Mouse (Mus musculus): Measurements from ENCODE around the gene Wasl. TPM values are rescaled to one million over a fixed set of nuclear protein-coding genes. Genes with fewer than 3 reads are reported as not detected.
A peak's percentile ranks its signal among the peaks of the same experiment; 100 is the strongest.

Gene Wasl
- polyA plus RNA-seq, 1 experiment from 2014 or later: 49.7 TPM

GRCm38 (mm10) chr6:24571126-24571525, 93.7 kb downstream of the Wasl start:
- Histone ChIP-seq H3K27me3 (ENCODE audit: control insufficient read depth, insufficient read depth, low read length) (no peaks in the 10 kb centered on the region), H3K9me3 (ENCODE audit: control insufficient read depth, low read length) (peaks cover 6% of the 10 kb centered on the region; the same call in 1 of the 2 replicates), H3K27ac (replicated peaks in 1 of 2; ENCODE audit: control insufficient read depth in 1 of 2, insufficient read depth in 1 of 2, low read depth in 2 of 2, low read length in 2 of 2) (peak overlapping the region in 1 of 2 experiments; percentile 25; a peak in 3 of 4 replicates), H3K4me3 (ENCODE audit: control insufficient read depth in 1 of 2, insufficient read depth in 1 of 2, low read depth in 1 of 2, low read length in 2 of 2) (no peak overlapping the region), H3K4me2 (ENCODE audit: low read length) (no peak overlapping the region), H3K9ac (ENCODE audit: low read length) (no peak overlapping the region), H3K4me1 (ENCODE audit: control insufficient read depth in 2 of 2, insufficient read depth in 2 of 2, low read length in 2 of 2) (peaks cover 2 to 6% of the 10 kb centered on the region in 2 experiments; a peak in 2 of 4 replicates), H3K36me3 (ENCODE audit: control insufficient read depth, insufficient read depth, low read length) (no peaks in the 10 kb centered on the region)
- ATAC-seq (ENCODE audit: insufficient number of reproducible peaks, insufficient read depth, low FRiP score, low read depth): 0 out of 2 replicates have a peak, but pooled peaks have one; percentile 50
- WGBS: 57% methylated on average over 6 of the region's 6 CpGs

- no peak overlapping the region for H3K27ac ChIP-seq (replicated peaks in 1 of 2; ENCODE audit: control insufficient read depth in 1 of 2, insufficient read depth in 1 of 2, low read depth in 2 of 2, low read length in 2 of 2)
Measured at GRCm38 (mm10) chr6:24570278-24570677, 94.5 kb downstream of the Wasl start.

GRCm38 (mm10) chr6:24569711-24570110, 95.1 kb downstream of the Wasl start:
- H3K36me3 ChIP-seq (ENCODE audit: control insufficient read depth, insufficient read depth, low read length): no peaks in the 10 kb centered on the region
- H3K27ac ChIP-seq (replicated peaks in 1 of 2; ENCODE audit: control insufficient read depth in 1 of 2, insufficient read depth in 1 of 2, low read depth in 2 of 2, low read length in 2 of 2): peak overlapping the region in 1 of 2 experiments; percentile 38; a peak in 1 of 4 replicates
- peaks cover 2 to 6% of the 10 kb centered on the region in 2 experiments; a peak in 2 of 4 replicates for H3K4me1 ChIP-seq (ENCODE audit: control insufficient read depth in 2 of 2, insufficient read depth in 2 of 2, low read length in 2 of 2)
- no peak for ATAC-seq (ENCODE audit: insufficient number of reproducible peaks, insufficient read depth, low FRiP score, low read depth)
- H3K27me3 ChIP-seq (ENCODE audit: control insufficient read depth, insufficient read depth, low read length): no peaks in the 10 kb centered on the region
- peaks cover 6% of the 10 kb centered on the region; the same call in 1 of the 2 replicates for H3K9me3 ChIP-seq (ENCODE audit: control insufficient read depth, low read length)
- H3K4me3 ChIP-seq (ENCODE audit: control insufficient read depth in 1 of 2, insufficient read depth in 1 of 2, low read depth in 1 of 2, low read length in 2 of 2): no peak overlapping the region
- WGBS: 65% methylated on average over 1 of the region's 1 CpGs
- no peak overlapping the region for H3K4me2 ChIP-seq (ENCODE audit: low read length)
- H3K9ac ChIP-seq (ENCODE audit: low read length): no peak overlapping the region

More at GRCm38 (mm10) chr6:24570278-24570677, 94.5 kb downstream of the Wasl start:
- Histone ChIP-seq H3K9ac (ENCODE audit: low read length) (no peak overlapping the region), H3K4me2 (ENCODE audit: low read length) (no peak overlapping the region), H3K4me3 (ENCODE audit: control insufficient read depth in 1 of 2, insufficient read depth in 1 of 2, low read depth in 1 of 2, low read length in 2 of 2) (no peak overlapping the region), H3K9me3 (ENCODE audit: control insufficient read depth, low read length) (peaks cover 6% of the 10 kb centered on the region; the same call in 1 of the 2 replicates), H3K27me3 (ENCODE audit: control insufficient read depth, insufficient read depth, low read length) (no peaks in the 10 kb centered on the region), H3K4me1 (ENCODE audit: control insufficient read depth in 2 of 2, insufficient read depth in 2 of 2, low read length in 2 of 2) (peaks cover 2 to 6% of the 10 kb centered on the region in 2 experiments; a peak in 2 of 4 replicates), H3K36me3 (ENCODE audit: control insufficient read depth, insufficient read depth, low read length) (no peaks in the 10 kb centered on the region)
- ATAC-seq (ENCODE audit: insufficient number of reproducible peaks, insufficient read depth, low FRiP score, low read depth): no peak
- WGBS: 75% methylated on average over 11 of the region's 11 CpGs

GRCm38 (mm10) chr6:24568963-24569362, 95.8 kb downstream of the Wasl start:
- Histone ChIP-seq H3K4me3 (ENCODE audit: control insufficient read depth in 1 of 2, insufficient read depth in 1 of 2, low read depth in 1 of 2, low read length in 2 of 2) (no peak overlapping the region), H3K9ac (ENCODE audit: low read length) (no peak overlapping the region), H3K4me2 (ENCODE audit: low read length) (no peak overlapping the region), H3K36me3 (ENCODE audit: control insufficient read depth, insufficient read depth, low read length) (no peaks in the 10 kb centered on the region), H3K27me3 (ENCODE audit: control insufficient read depth, insufficient read depth, low read length) (no peaks in the 10 kb centered on the region), H3K27ac (replicated peaks in 1 of 2; ENCODE audit: control insufficient read depth in 1 of 2, insufficient read depth in 1 of 2, low read depth in 2 of 2, low read length in 2 of 2) (no peak overlapping the region), H3K4me1 (ENCODE audit: control insufficient read depth in 2 of 2, insufficient read depth in 2 of 2, low read length in 2 of 2) (peaks cover 2 to 6% of the 10 kb centered on the region in 2 experiments; a peak in 2 of 4 replicates), H3K9me3 (ENCODE audit: control insufficient read depth, low read length) (peaks cover 3% of the 10 kb centered on the region; the same call in 1 of the 2 replicates)
- WGBS: 69% methylated on average over 5 of the region's 5 CpGs
- no peak for ATAC-seq (ENCODE audit: insufficient number of reproducible peaks, insufficient read depth, low FRiP score, low read depth)

- peaks cover 0 to 6% of the 10 kb centered on the region in 2 experiments; a peak in 1 of 4 replicates for H3K4me1 ChIP-seq (ENCODE audit: control insufficient read depth in 2 of 2, insufficient read depth in 2 of 2, low read length in 2 of 2)
- no peak overlapping the region for H3K4me3 ChIP-seq (ENCODE audit: control insufficient read depth in 1 of 2, insufficient read depth in 1 of 2, low read depth in 1 of 2, low read length in 2 of 2)
- no peaks in the 10 kb centered on the region for H3K27me3 ChIP-seq (ENCODE audit: control insufficient read depth, insufficient read depth, low read length)
- 60% methylated on average over 1 of the region's 1 CpGs for WGBS
- no peaks in the 10 kb centered on the region for H3K9me3 ChIP-seq (ENCODE audit: control insufficient read depth, low read length)
- no peak overlapping the region for H3K27ac ChIP-seq (replicated peaks in 1 of 2; ENCODE audit: control insufficient read depth in 1 of 2, insufficient read depth in 1 of 2, low read depth in 2 of 2, low read length in 2 of 2)
- no peaks in the 10 kb centered on the region for H3K36me3 ChIP-seq (ENCODE audit: control insufficient read depth, insufficient read depth, low read length)
- no peak overlapping the region for H3K4me2 ChIP-seq (ENCODE audit: low read length)
- no peak for ATAC-seq (ENCODE audit: insufficient number of reproducible peaks, insufficient read depth, low FRiP score, low read depth)
- no peak overlapping the region for H3K9ac ChIP-seq (ENCODE audit: low read length)
Measured at GRCm38 (mm10) chr6:24564886-24565285, 99.9 kb downstream of the Wasl start.

- Histone ChIP-seq H3K9ac (ENCODE audit: low read length) (no peak overlapping the region), H3K4me2 (ENCODE audit: low read length) (no peak overlapping the region), H3K27ac (replicated peaks in 1 of 2; ENCODE audit: control insufficient read depth in 1 of 2, insufficient read depth in 1 of 2, low read depth in 2 of 2, low read length in 2 of 2) (no peak overlapping the region), H3K36me3 (ENCODE audit: control insufficient read depth, insufficient read depth, low read length) (no peaks in the 10 kb centered on the region), H3K4me3 (ENCODE audit: control insufficient read depth in 1 of 2, insufficient read depth in 1 of 2, low read depth in 1 of 2, low read length in 2 of 2) (no peak overlapping the region), H3K27me3 (ENCODE audit: control insufficient read depth, insufficient read depth, low read length) (no peaks in the 10 kb centered on the region), H3K9me3 (ENCODE audit: control insufficient read depth, low read length) (no peaks in the 10 kb centered on the region), H3K4me1 (ENCODE audit: control insufficient read depth in 2 of 2, insufficient read depth in 2 of 2, low read length in 2 of 2) (no peaks in the 10 kb centered on the region; a peak in 1 of 4 replicates)
- 55% methylated on average over 9 of the region's 9 CpGs for WGBS
- ATAC-seq (ENCODE audit: insufficient number of reproducible peaks, insufficient read depth, low FRiP score, low read depth): no peak
Measured at GRCm38 (mm10) chr6:24564081-24564480, 100.7 kb downstream of the Wasl start.

Other genes with a start within 250 kb of the Wasl start
- 0.23 and 0.49 TPM in 2 replicates for gene Iqub, start 149.9 kb downstream of the Wasl start, polyA plus RNA-seq (2014; fragmentation: Nextera tagmentation; extraction: Ambion mirVana)
- gene Ndufa5, start 137.0 kb downstream of the Wasl start, polyA plus RNA-seq (2014; fragmentation: Nextera tagmentation; extraction: Ambion mirVana): 794 and 834 TPM in 2 replicates
- gene Asb15, start 136.9 kb downstream of the Wasl start, polyA plus RNA-seq (2014; fragmentation: Nextera tagmentation; extraction: Ambion mirVana): 0.49 and 0.63 TPM in 2 replicates
- 54.6 and 56.9 TPM in 2 replicates for gene Lmod2, start 67.2 kb downstream of the Wasl start, polyA plus RNA-seq (2014; fragmentation: Nextera tagmentation; extraction: Ambion mirVana)
- not detected in 2 replicates for gene Hyal6, start 68.2 kb upstream of the Wasl start, polyA plus RNA-seq (2014; fragmentation: Nextera tagmentation; extraction: Ambion mirVana)
- not detected in 2 replicates for gene Hyal4, start 83.3 kb upstream of the Wasl start, polyA plus RNA-seq (2014; fragmentation: Nextera tagmentation; extraction: Ambion mirVana)
- not detected in 2 replicates for gene Spam1, start 126.2 kb upstream of the Wasl start, polyA plus RNA-seq (2014; fragmentation: Nextera tagmentation; extraction: Ambion mirVana)
- not detected in 2 replicates for gene Hyal5, start 193.0 kb upstream of the Wasl start, polyA plus RNA-seq (2014; fragmentation: Nextera tagmentation; extraction: Ambion mirVana)